Mouse (Mus musculus) 3134 (cell line): ENCODE measurements around the gene Wipf3.

Experiments
- DNase-seq: peaks from one replicate; pipeline ENCODE4 v3.0.0-alpha.2; 2011; ENCODE audit warnings: low spot score; ENCODE audit not compliant: insufficient read length; ENCODE audit errors: extremely low read depth

Gene Wipf3

DNA sequence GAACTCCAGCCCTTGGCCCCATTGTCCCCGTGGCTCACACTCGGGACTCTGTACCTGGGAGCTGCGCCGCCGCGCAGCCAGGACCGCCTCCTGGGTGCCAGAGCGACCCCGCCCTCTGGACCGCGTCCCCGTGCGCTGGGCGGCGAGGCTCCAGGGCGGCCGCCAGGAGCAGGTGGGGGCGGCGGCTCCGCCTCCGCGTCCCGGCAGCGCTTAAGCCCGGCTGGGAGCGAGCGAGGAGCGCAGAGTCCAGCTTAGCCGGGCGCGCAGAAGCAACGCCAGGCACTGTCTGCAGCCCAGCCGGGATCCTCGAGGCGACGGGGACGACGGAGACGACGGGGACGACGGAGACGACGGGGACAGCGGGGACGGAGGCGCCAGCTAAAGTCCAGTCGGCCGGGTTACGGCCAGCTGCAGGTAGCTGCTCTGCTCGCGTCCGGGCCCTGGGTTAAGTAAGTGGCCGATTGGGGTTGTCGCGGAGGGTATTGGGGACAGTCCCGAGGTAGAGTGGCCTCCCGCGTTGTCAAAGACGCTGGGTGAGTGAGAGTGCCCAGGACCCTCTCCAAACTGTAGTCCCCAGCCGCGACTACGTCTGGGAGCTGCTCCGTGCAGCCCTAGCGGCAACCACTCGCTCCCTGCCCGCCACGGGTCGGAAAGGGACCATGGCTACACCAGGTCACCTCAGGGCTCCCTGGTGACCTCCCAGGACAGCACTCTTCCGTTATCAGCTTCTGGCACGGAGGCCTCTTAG, at the start of gene Wipf3:
Gene Wipf3, plus strand, starts transcription at position 157 of the 748 bp plus-strand sequence.
- no peak for DNase-seq

DNA sequence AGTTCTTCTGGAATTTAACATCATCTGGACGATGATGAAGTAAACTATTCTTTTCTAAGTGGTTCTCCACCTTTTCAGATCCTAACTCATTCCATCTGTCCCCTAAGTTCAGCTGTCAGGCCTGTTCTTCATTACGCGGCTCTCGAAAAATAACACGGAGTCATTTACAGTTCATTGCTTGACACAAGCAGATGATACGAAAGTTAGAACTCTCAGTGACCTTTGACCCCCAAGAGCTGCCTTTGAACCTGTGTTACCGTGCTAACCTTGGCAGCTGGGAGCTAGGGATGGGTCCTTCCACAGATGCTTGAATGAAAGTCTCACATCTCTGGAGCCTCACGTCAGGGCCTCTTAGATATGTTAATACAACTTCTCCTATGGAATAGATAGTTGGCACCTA, 46.8 kb upstream of the Wipf3 start:
- no peak for DNase-seq

DNA sequence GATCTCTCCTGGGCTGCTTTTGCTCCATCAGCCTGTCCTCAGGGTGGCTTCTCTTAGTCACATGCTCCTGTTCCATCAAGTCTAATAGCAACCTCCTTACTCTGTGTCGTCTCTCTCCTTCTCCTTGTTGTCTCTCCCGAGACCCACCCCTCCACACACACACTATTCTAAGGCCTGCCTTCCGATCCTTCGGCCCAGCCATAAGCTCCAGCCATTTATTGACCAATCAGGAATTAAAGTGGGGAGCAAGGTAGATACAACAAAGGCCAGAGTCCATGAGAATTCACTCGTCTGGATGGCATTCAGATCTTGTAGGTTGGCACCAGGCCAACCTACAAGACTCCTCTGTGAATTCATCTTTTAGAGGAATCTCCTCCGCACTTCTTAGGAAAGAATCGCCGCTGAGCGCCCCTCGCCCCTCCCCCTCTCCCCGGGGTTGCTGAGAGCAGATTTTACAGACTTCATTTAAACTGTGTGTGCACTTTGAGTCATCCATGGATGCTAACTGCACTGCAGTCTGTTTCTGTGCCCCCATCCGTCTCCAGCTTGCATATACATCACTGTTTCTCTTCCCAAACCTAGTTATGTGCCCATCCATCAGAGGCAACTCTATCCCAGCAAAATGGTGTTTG, 45.4 kb upstream of the Wipf3 start:
- no peak for DNase-seq

DNA sequence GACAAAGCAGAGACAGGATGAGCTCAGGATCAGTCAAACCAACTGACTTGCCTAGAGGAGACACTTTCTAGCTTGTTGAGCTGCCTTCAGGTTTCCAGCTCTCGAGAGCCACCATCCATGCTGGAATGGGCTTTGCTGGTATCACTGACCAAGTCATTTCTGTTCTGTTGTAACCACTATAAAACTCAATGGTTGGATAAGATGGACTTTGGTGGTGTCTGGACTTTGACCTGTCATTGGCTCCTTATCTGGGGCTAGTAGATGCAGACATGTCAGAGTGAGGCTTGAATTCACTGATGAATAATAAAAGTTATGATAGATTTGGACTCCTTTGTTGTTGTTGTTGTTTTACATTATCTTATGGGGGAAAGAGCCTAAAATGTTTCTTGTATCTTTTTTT, 44.6 kb upstream of the Wipf3 start:
- no peak for DNase-seq

DNA sequence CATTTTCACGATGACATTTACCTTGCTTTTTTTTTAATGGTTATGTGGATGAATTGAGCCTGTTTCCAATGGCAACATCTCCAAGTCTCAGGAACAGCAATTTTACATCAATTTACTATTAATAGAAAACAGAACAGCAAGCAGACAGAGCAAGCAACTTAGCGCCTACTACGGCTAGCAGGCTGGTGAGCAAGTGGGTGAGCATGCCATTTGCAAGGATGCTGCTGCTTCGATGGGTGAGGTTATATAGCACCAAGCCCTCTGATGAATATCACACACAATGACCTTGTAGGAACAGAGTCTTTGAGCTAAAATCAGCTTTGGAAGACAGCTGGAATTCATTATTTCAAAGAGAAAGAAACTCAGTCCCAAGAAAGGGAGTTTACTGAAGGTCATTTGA, 43.0 kb upstream of the Wipf3 start:
- DNase-seq: no peak

DNA sequence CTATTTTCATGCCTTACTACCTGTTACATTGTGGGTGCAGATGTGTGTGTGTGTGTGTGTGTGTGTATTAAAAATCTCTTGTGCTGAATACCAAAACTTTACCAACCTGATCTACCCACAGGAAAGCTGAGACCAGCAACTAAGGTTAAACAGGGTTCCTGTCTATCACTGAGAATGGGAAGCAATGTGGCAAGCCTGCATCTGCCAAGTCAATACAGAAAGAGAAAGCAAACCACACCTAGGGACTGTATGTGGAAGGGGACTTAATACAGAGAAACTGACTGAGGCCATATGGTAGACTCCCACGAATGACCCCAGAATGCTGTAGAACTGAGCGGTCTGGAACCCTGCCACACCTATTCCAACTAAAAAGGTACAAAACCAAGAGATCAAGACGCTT, 42.4 kb upstream of the Wipf3 start:
- DNase-seq: no peak

DNA sequence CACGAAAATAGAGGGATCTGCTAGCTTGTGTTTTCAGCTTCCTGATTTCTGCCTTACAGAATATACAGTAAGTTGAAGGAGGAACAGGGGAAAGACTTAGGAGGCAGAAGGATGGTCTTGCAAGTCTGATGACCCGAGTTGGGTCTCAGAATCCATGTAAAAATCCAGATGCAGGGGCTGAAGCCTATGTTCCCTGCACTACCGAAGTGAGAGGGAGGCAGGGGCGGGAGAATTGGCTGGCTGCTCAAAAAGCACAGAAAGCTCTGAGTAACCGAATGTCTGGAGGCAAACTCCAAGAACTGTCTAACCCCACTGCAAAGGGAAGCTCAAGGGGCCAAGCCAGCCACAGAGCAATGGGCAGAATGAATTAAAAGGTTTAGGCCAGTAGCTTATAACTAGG, 41.7 kb upstream of the Wipf3 start:
- no peak for DNase-seq

DNA sequence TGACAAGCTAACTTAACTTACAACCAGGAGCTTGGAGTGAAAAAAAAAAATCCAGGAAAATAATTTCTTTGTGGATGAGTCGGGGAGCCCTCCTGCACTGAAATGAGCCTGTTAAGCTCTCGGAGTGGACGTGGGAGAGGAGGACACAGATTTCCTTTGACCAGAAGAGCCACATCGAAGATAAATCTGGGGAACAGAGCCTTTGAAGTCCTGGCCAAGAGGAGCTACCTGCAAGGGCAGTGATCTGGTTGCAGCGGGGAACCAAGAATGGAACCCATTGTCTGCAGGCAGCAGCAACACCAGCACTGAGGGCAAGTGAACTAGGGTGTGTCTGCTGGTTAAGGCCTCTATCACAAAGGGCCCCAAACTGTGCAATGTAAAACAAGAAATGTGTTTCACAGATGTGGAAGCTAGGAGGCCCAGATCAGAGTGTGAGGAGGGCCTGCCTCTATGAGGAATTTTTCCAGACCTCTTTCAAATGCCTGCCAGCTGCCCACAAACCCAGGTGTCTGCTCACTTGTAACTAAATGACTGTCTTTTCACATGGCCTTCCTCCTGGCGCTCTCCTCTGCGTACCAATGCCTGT, 40.6 kb upstream of the Wipf3 start:
- no peak for DNase-seq

DNA sequence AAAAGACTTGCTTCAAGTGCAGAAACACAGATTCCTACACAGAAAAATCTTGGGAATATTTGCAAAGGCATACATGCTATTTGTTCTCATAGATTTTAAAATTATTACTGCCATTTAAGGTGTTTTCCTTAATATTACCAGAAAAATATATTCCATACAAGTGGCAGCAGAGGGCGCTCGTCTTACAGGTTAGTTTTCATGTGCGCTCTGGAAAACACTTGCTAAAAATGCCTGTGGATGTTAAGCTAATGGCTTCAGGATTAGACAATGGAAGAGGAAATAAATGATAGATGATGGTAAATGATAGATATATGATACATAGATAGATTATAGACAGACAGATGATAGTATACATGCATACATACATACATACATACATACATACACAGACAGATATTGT, 37.6 kb upstream of the Wipf3 start:
- DNase-seq: no peak

DNA sequence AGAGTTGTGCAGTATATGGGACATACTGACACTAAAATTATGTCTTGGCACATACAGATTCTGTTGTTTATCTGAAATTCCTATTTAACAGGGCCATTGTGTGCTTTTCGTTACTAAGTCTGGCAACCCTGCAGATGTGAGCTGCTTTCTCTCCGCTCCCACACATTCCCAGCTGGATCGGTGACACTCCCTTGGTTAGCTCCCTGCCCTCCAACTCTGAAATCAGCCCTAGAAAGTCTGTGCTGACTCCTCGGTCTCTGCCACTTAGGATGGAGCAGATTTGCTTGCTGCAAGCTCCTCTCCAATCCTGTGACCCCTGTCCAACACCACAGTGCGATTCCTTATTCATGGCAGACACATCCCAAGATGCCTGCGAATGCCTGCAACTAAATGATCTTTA, 35.5 kb upstream of the Wipf3 start:
- no peak for DNase-seq

DNA sequence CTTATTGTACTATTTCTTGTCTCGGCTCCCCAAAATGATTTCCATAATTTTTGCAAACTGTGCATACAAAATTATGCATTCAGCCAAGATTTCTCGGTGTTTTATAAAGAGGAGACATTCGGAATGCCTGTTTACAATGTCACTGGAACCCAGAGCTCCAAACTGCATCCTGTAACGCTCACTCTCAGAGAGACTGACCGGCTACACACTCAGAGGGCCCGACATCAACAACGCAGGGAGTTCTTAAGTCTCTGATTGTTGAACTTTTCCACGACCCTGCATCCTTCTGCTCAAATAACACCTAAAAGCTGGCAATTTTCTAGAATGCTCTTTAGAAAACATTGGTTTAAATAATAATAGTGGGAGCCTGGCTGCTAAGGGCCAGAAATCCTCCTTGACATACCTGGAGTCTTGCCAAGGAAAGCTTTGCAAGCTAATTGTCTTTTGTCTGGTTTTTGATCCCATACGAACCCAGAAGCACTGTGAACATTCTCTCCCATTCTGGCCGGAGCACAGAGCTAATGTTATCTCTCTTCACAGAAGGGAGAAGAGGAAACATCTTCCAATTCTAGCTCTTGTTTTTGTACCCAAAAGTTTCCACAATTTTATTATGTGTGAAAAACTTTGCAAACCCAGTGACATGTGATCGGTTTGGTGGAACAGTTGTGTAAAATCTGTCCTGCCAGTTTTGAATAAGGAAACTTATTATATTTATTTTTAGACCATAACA, 30.0 kb upstream of the Wipf3 start:
- DNase-seq: no peak

DNA sequence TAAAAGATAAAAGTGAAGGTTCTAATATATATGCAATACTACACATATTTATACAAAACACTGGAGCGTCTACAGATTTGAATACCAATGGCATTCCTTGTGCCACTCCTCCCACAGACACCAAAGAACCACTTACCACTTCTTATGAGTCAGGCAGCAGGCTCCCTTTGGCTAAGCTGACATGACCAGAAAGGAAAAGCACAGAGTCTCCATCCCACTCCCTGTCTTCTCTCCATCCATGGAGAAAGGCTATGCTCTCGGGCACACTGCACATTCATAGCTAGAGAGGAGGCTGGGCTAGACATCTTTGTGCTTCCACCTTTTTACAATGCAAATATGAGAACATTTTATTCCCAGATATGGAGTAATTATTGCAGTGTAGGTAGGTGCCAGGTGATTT, 27.9 kb upstream of the Wipf3 start:
- no peak for DNase-seq

DNA sequence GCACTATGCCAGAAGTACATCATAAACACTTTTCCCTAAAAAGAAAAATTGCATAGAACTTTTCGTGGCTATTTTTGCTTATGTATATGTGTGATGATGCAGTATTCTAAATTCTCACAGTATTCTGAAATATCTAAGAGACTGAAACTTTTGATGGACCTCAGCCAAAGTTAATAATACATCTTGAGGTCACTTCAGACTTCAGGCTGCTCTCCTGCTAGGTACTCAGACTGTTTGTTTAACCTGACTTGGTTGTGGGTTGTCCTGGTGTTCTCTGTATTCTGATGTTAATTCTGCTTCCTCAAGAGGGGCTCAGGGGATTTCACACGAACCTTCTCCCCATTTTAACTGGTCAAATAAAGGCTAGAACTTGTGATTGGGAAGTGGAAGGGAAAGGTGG, 24.5 kb upstream of the Wipf3 start:
- no peak for DNase-seq

DNA sequence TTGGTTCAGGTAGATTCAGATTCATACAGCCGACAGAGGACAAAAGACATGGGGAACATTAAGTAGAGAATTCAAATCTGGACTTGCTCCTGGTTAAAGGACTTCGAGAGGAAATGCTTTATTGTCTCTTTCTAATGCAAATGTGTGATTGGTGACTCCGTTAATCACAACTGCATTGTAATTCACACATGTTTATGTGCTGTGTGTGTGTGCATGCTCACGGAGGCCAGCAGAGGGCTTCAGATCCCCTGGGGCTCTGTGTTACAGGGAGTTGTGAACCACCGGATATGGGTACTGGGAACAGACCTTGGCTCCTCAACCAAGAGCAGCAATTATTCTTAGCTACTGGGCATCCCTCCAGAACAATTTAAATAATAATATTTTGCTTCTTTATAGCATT, 23.3 kb upstream of the Wipf3 start:
- DNase-seq: no peak

DNA sequence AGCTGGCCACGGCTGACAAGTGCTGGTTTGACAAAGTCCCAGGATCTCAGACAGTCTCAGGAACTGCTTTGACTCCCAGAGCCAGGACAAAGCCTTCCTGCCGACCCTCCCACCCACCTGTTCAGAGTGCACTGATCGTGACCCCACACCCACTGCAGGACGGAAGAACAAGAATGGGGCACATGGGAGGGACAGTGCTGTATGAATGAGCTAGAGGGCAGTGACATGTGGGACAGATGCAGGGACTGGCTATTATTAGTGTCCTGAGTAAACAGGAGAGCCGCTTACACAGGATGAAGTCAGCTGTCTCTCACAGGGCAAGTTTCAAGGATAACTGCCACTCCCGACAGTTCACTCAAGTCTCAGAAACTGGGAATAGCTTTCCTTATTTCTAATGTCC, 20.1 kb upstream of the Wipf3 start:
- DNase-seq: no peak

DNA sequence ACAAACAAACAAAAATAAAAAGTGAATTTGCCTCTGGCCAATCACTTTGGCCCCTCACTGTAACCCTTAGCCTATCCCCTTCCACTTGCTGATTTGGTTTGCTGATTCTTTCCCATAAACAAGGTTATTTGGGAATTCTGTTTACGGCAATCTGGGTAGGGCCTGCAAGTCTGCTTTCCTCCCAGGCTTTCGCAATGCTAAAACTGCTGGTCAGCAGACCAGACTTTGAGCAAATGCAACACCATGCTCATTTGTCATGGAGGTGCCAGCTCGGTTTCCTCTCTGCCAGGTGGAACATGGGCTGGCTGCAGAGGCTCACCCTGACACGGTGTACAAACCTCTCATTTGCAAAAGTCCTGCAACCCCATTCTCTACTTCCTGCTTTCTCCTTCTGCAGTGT, 19.0 kb upstream of the Wipf3 start:
- no peak for DNase-seq

DNA sequence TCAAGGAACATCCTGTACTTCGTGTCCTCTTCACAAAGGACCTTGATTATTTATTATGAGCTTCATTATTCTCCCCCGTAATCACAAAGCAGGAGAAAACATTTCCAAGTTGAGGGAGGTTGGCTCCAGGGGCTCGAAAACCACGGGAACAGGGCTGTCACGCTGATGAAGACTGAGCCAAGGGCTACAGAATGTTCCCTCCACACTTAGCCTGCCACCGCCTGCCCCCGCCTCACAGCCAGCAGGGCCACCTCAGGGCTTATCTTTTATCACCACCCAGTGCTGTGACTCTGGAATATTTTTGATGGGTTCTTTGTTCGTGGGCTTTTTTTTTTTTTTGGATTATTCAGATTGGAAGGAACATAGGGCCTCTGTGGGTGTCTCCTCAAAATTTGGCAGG, 17.8 kb upstream of the Wipf3 start:
- DNase-seq: no peak

DNA sequence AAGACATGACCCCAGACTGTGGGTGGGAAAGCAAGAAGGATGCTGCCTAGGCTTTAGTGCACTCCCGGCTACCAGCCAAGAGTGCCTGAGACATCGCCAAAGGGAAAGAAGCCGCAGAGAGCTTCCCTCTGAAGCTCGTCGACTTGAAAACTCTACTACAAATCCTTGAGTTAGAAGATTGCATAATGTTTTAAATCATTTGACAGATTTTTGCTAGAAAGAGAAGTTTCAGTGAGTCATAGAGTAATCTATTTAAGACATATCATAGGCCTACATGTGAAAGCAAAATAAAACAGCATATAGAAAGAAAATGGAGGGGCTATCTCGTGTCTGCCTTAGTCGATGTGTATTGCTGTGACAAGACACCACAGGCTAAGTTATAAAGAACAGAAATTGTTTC, 16.5 kb upstream of the Wipf3 start:
- DNase-seq: no peak

DNA sequence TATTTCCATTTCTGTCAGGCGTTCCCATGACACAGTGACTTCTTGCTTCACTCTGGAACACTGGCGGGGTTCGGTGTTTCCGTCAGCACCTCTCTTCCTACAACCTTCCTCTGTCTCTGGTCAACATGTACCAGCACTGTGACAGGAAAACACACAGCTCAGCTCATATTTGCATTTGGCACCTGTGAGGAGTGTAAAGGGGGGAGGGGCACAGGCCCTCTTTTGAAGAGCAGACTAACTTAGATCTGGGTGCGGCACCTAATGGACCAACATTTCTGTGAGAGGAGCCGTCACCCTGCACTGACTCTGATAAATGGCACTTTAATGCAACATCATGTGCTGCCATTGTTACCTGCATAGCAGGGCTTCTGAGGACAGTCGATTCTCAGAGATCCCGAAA, 4.2 kb upstream of the Wipf3 start:
- no peak for DNase-seq

DNA sequence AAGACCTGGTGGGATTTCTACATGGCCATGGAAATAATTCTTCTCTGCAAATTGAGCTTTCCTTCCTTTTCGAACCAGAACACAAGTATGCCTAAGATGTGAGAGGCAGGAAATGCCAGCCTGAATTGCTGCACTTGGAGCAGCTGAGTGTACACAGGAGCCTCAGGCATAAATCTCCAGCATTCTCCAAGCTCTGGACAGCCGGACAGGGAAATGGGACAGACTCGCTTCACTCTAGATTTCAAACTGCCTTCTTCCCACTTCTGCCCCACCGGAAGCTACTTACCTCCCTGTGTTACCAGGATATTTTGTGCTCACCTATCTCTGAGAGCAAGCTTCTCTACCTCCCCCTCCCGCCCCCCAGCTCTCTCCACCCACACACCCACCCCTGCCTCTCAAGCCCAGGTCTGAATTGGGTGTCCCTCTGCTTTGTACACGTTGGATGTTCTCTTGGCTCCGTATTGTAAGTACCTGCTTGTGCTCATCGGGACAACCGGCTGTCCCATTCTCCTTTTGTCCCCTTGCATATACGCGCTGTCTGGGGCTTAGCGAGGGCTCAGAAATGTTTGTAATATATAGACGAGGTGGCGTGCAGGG, 455 bp upstream of the Wipf3 start:
- DNase-seq: no peak

DNA sequence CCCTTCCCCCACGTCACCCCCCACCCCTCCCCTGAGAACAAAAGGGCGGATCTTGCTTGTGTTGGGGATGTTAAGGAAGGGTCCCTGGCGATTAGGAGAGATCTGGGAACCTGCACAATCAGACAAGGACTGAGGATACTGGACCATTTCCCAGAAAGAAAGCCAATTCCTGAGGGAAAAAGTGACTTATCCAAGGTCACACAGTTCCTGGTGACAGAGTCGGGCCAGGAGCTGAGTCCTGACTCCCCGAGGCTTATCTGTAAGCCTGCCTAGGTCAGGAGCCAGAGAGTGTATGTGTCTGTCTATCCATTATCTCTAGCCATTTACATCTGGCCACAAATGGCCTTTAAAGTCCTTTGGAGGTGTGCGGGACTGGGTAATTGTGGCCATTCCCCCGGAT, 818 bp downstream of the Wipf3 start:
- DNase-seq: no peak
